12 mouse cellular contexts compared by ENCODE assay signal in genomic region chr4:149401591-149401982, GRCm38 (mm10). TPM values are rescaled to one million over a fixed set of nuclear protein-coding genes. Genes with fewer than 3 reads are reported as not detected.
DNase-seq lines count a peak whose midpoint lies in the region; ATAC-seq and TF ChIP-seq lines count a peak whose summit lies in the region.
"Had no signal": no experiment of that assay in that cellular context is flagged by ENCODE, and none has a peak within 500 bp of the region (broad histone marks: within the 10 kb centered on the region; RNA-seq: fewer than 3 reads in every experiment).

No protein-coding gene starts in this region.

- H3K9me3 ChIP-seq in embryonic facial prominence, embryonic 14.5 days (ENCODE audit: control insufficient read depth, low read length): no peaks in the 10 kb centered on the region
- H3K9me3 ChIP-seq in heart, postnatal 0 days (replicated peaks; ENCODE audit: control insufficient read depth, low read length): no peaks in the 10 kb centered on the region
- H3K9me3 ChIP-seq: lung, embryonic 15.5 days had no signal

- no peaks in the 10 kb centered on the region for H3K27me3 ChIP-seq in embryonic facial prominence, embryonic 14.5 days (replicated peaks; ENCODE audit: control insufficient read depth, insufficient read depth, low read length)
- H3K27me3 ChIP-seq in heart, postnatal 0 days (ENCODE audit: control insufficient read depth, insufficient read depth, low read length): no peaks in the 10 kb centered on the region
- H3K27me3 ChIP-seq: lung, embryonic 15.5 days had no signal

- TF ChIP-seq CTCF in gastrocnemius, adult 2 months (IDR thresholded peaks at IDR 0.05): no peak
- no peak for TF ChIP-seq CTCF in heart, postnatal 0 days (IDR thresholded peaks at IDR 0.05; ENCODE audit: low read depth)

- H3K36me3 ChIP-seq in embryonic facial prominence, embryonic 14.5 days (ENCODE audit: control insufficient read depth, insufficient read depth, low read length): peaks cover 20% of the 10 kb centered on the region
- peaks cover 10% of the 10 kb centered on the region for H3K36me3 ChIP-seq in heart, postnatal 0 days (replicated peaks; ENCODE audit: control insufficient read depth, insufficient read depth, low read length)

- no peak for TF ChIP-seq EP300 in heart, postnatal 0 days (IDR thresholded peaks at IDR 0.05; ENCODE audit: low read depth)

- peak overlapping the region; percentile 62 for H3K27ac ChIP-seq in gastrocnemius, adult 2 months
- H3K27ac ChIP-seq in embryonic facial prominence, embryonic 14.5 days (replicated peaks; ENCODE audit: low read depth, low read length): peak overlapping the region; percentile 3; the same call in 1 of the 2 replicates
- H3K27ac ChIP-seq in heart, postnatal 0 days (ENCODE audit: low read depth): no peak overlapping the region; the same call in 1 of the 2 replicates
- H3K27ac ChIP-seq: kidney, postnatal 0 days; lung, embryonic 15.5 days had no signal

- H3K4me3 ChIP-seq in gastrocnemius, adult 2 months: no peak overlapping the region; the same call in 1 of the 2 replicates
- H3K4me3 ChIP-seq in embryonic facial prominence, embryonic 14.5 days (ENCODE audit: low read depth, low read length): no peak overlapping the region
- no peak overlapping the region for H3K4me3 ChIP-seq in heart, postnatal 0 days (ENCODE audit: low read depth, low read length)
- H3K4me3 ChIP-seq: lung, embryonic 15.5 days had no signal

- peaks cover 30% of the 10 kb centered on the region; the same call in 1 of the 2 replicates for H3K4me1 ChIP-seq in embryonic facial prominence, embryonic 14.5 days (ENCODE audit: control insufficient read depth, insufficient read depth, low read length)
- H3K4me1 ChIP-seq in heart, postnatal 0 days (ENCODE audit: control insufficient read depth, insufficient read depth): peaks cover 50% of the 10 kb centered on the region

- DNase-seq in gastrocnemius, adult 2 months: peak; percentile 60
- no peak for DNase-seq in gastrocnemius, postnatal 4 days (ENCODE audit: low spot score in 2 of 2)
- peak; percentile 67 for DNase-seq in embryonic facial prominence, embryonic 14.5 days (ENCODE audit: low spot score)
- no peak for DNase-seq in heart, postnatal 0 days (ENCODE audit: low spot score)
- no peak for DNase-seq in embryo, embryonic 10 days (ENCODE audit: low spot score)
- DNase-seq in cerebellum, adult 11-12 months: no peak
- DNase-seq in cerebellum, adult 9-10 months: no peak
- DNase-seq: left cerebral cortex, postnatal 4 days had no signal

- no peak overlapping the region for H3K4me2 ChIP-seq in embryonic facial prominence, embryonic 14.5 days (ENCODE audit: low read depth, low read length)
- H3K4me2 ChIP-seq in heart, postnatal 0 days (ENCODE audit: low read depth, low read length): peak overlapping the region; percentile 6; the same call in 1 of the 2 replicates
- H3K4me2 ChIP-seq: lung, embryonic 15.5 days had no signal

- intact Hi-C loops in gastrocnemius, adult 2 months (cut with DNase I): no loop called here

- WGBS in embryonic facial prominence, embryonic 14.5 days: 62% methylated on average over 8 of the region's 8 CpGs
- whole genome bisulfite sequencing in heart, postnatal 0 days: 25% methylated on average over 8 of the region's 8 CpGs

- no peak overlapping the region for H3K9ac ChIP-seq in embryonic facial prominence, embryonic 14.5 days (ENCODE audit: low read depth, low read length)
- 0 out of 2 replicates have a peak overlapping the region, but pooled peaks have one; percentile 26 for H3K9ac ChIP-seq in heart, postnatal 0 days (replicated peaks; ENCODE audit: low read depth, low read length)
- H3K9ac ChIP-seq: lung, embryonic 15.5 days had no signal

- ATAC-seq in CD4-positive, CD25-positive, alpha-beta regulatory T cell, adult 4 months: peak; percentile 61
- no peak for ATAC-seq in embryonic facial prominence, embryonic 14.5 days (ENCODE audit: low read depth)
- no peak for ATAC-seq in heart, postnatal 0 days (ENCODE audit: insufficient read depth, low read depth)

RNA-seq across cellular contexts. Expression of gene Ube4b, which starts 25.0 kb away (rescaled TPM):
- 10 to 100 TPM; 31.1 to 35.9 TPM for total RNA-seq in gastrocnemius, adult 2 months (2021)
- total RNA-seq in gastrocnemius, postnatal 4 days (2021): 10 to 100 TPM; 77.9 to 86.7 TPM
- 10 to 100 TPM; 18.9 to 19.2 TPM for polyA plus RNA-seq in CD4-positive, CD25-positive, alpha-beta regulatory T cell, adult 4 months (2017; shearing (Covaris generic))
- 42.2 and 43.7 TPM in 2 replicates for polyA plus RNA-seq in embryonic facial prominence, embryonic 14.5 days (2014; fragmentation: Nextera tagmentation; extraction: Ambion mirVana)
- 56.4 and 70.5 TPM in 2 replicates for total RNA-seq in heart, postnatal 0 days (2014; rRNA removed; ENCODE audit: low replicate concordance)
- 17.6 and 20.2 TPM in 2 replicates for polyA plus RNA-seq in heart, postnatal 0 days (2015; fragmentation: Nextera tagmentation; extraction: Ambion mirVana)

RNA-seq across cellular contexts. Expression of gene Rbp7, which starts 53.2 kb away (rescaled TPM):
- 10 to 100 TPM in 1 of 2 experiments, 1 to 10 TPM in 1; 7.9 to 21.0 TPM for total RNA-seq in gastrocnemius, adult 2 months (2021)
- total RNA-seq in gastrocnemius, postnatal 4 days (2021): 10 to 100 TPM; 11.0 to 13.5 TPM
- polyA plus RNA-seq in CD4-positive, CD25-positive, alpha-beta regulatory T cell, adult 4 months (2017; shearing (Covaris generic)): not detected
- 1.2 and 2.5 TPM in 2 replicates for polyA plus RNA-seq in embryonic facial prominence, embryonic 14.5 days (2014; fragmentation: Nextera tagmentation; extraction: Ambion mirVana)
- total RNA-seq in heart, postnatal 0 days (2014; rRNA removed; ENCODE audit: low replicate concordance): 2.2 and 6.0 TPM in 2 replicates
- polyA plus RNA-seq in heart, postnatal 0 days (2015; fragmentation: Nextera tagmentation; extraction: Ambion mirVana): 64.1 and 74.2 TPM in 2 replicates
- total RNA-seq: left cerebral cortex, postnatal 4 days; MEL had no signal

Comparison
In these comparisons a context has a peak if more than half of its experiments do, and no peak if none do; other contexts are left out.
1. DNase-seq: peak in gastrocnemius, adult 2 months (single experiment) and embryonic facial prominence, embryonic 14.5 days (single experiment); none in gastrocnemius, postnatal 4 days (0 of 2), heart, postnatal 0 days (single experiment), embryo, embryonic 10 days (single experiment), cerebellum, adult 11-12 months (single experiment) and cerebellum, adult 9-10 months (single experiment).